Mouse (Mus musculus) left cerebral cortex, adult 8-10 months (tissue): ENCODE results near the gene Tns2. TPM values are rescaled to one million over a fixed set of nuclear protein-coding genes. Genes with fewer than 3 reads are reported as not detected.

Source experiments
- total RNA-seq, 4 experiments: library from RNA; stranded (reverse); gene quantifications; 2 replicates each; pipeline ENCODE4 v1.2.4; 2022

Tns2 gene
- total RNA-seq, 4 experiments from 2014 or later: 23.3 to 29.5 (median 24.3) TPM

Other genes starting within 250 kb of the Tns2 start
- 1 to 10 TPM; 1.7 to 3.3 (median 2.6) TPM for gene Krt1, start 249.6 kb upstream of the Tns2 start, total RNA-seq
- gene Krt77, start 230.7 kb upstream of the Tns2 start, total RNA-seq: 10 to 100 TPM in 2 of 4 experiments, 1 to 10 TPM in 2; 7.2 to 11.8 (median 10.0) TPM
- gene Krt76, start 207.5 kb upstream of the Tns2 start, total RNA-seq: not detected
- not detected for gene Krt4, start 175.7 kb upstream of the Tns2 start, total RNA-seq
- not detected for gene Krt79, start 160.1 kb upstream of the Tns2 start, total RNA-seq
- not detected for gene Krt78, start 146.1 kb upstream of the Tns2 start, total RNA-seq
- gene Krt8, start 95.9 kb upstream of the Tns2 start, total RNA-seq: under 1 TPM; 0.17 to 0.95 (median 0.23) TPM
- gene Krt18, start 72.2 kb upstream of the Tns2 start, total RNA-seq: 1 to 10 TPM in 2 of 4 experiments, under 1 TPM in 2; 0.26 to 2.5 (median 1.3) TPM
- 100 to 1,000 TPM; 191 to 203 (median 200) TPM for gene Eif4b, start 26.6 kb upstream of the Tns2 start, total RNA-seq
- gene Spryd3, start 35.8 kb downstream of the Tns2 start, total RNA-seq: 100 to 1,000 TPM; 147 to 167 (median 161) TPM
- gene Igfbp6, start 43.9 kb downstream of the Tns2 start, total RNA-seq: 10 to 100 TPM; 42.4 to 49.5 (median 45.5) TPM
- under 1 TPM in 2 of 4 experiments, not detected in 2; 0.26 to 0.27 TPM for gene Soat2, start 50.1 kb downstream of the Tns2 start, total RNA-seq
- gene Zfp740, start 102.8 kb downstream of the Tns2 start, total RNA-seq: 10 to 100 TPM; 72.4 to 79.4 (median 73.1) TPM
- gene Csad, start 104.3 kb downstream of the Tns2 start, total RNA-seq: 10 to 100 TPM; 24.6 to 38.7 (median 31.1) TPM
- gene Itgb7, start 131.5 kb downstream of the Tns2 start, total RNA-seq: 1 to 10 TPM in 2 of 4 experiments, under 1 TPM in 2; 0.23 to 2.9 (median 1.7) TPM
- 10 to 100 TPM; 13.5 to 16.8 (median 16.3) TPM for gene Rarg, start 157.1 kb downstream of the Tns2 start, total RNA-seq
- gene Gm9918, start 170.2 kb downstream of the Tns2 start, total RNA-seq: not detected
- gene Mfsd5, start 179.0 kb downstream of the Tns2 start, total RNA-seq: 10 to 100 TPM; 38.3 to 48.5 (median 42.1) TPM
- gene Espl1, start 195.9 kb downstream of the Tns2 start, total RNA-seq: 1 to 10 TPM in 3 of 4 experiments, under 1 TPM in 1; 0.91 to 1.5 (median 1.2) TPM
- gene Pfdn5, start 225.7 kb downstream of the Tns2 start, total RNA-seq: 100 to 1,000 TPM; 457 to 497 (median 483) TPM
- 10 to 100 TPM; 59.3 to 63.4 (median 61.9) TPM for gene Myg1, start 231.3 kb downstream of the Tns2 start, total RNA-seq